Mouse (Mus musculus): Measurements from ENCODE around the gene Muc3a.

The Muc3a gene

DNA sequence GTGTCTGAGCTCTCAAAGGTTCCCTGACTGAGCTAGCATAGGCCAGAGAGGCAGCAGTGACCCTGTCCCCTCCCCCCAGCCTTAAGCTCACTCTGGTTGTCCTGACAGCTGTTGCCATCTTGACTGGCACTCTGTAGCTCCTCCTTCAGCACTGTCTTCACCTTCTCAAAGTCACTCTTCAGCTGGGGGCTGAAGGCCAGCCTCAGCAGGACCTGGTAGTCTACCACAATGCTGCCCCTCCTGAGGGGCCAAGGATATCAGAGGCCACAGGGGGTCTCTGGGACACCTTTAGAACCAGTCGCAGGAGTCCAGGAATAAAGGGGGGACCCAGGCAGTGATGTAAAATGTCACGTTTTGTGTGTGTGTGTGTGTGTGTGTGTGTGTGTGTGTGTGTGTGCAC, at the start of gene Muc3a:
Gene Muc3a (minus strand): TSS at position 101 of the 400 bp plus-strand sequence.
- no peak for ATAC-seq (ENCODE audit: insufficient number of reproducible peaks, low FRiP score, low TSS enrichment)

- no peak for ATAC-seq (ENCODE audit: insufficient number of reproducible peaks, low FRiP score, low TSS enrichment)
Observed at GRCm38 (mm10) chr5:137211114-137211829, 917 bp downstream of the Muc3a start.

DNA sequence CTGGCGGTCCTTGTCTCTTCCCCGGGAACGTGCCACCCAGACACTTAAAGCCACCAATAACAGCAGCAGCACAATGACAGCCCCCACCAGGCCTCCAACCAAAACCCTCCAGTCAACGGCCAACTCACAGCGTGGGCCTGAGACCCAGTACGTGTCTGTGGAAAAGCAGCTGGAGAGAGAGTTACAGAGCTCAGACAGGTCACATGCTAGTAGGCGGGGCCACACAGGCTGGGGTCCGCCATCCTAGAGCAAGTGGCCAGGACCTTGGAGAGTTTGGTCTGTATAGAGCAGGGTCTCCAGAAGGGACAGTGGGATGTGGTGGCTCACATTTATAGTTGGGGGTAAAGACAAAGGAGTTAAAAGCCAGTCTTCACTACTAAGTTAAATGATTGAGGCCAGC, 1.5 kb downstream of the Muc3a start:
- ATAC-seq (ENCODE audit: insufficient number of reproducible peaks, low FRiP score, low TSS enrichment) = no peak

- no peak for ATAC-seq (ENCODE audit: insufficient number of reproducible peaks, low FRiP score, low TSS enrichment)
Observed at GRCm38 (mm10) chr5:137205301-137205700, 6.9 kb downstream of the Muc3a start.

DNA sequence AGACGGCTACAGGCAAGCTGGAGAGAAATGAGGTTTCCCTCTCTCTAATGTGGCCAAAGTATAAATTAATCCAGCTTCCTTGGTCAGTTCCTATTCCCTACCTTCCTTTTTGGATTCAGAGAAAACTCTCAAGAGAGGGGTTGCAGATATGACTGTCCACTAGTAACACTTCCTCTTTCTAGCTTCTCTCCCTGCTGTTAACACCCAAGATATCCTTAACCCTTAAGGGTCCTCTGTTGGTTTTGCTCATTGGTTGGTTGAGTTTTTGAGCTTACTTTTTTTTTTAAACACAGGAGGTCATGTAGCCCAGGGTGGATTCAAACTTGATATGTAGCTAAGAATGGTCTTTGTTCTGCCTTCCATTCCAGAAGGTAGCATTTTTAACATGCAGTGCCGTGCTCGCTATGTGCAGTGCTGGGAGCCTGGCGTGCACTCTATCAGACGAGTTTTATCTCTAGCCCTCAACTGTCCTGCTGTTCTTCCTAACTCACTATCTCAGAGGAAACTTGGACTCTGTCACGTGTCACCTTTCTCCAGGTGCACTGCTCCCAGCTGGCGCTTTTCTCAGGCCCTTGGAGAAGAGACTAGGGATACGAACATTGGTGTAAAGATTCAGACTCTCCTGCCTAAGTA, 17.6 kb downstream of the Muc3a start:
- ATAC-seq (ENCODE audit: insufficient number of reproducible peaks, low FRiP score, low TSS enrichment) = no peak

DNA sequence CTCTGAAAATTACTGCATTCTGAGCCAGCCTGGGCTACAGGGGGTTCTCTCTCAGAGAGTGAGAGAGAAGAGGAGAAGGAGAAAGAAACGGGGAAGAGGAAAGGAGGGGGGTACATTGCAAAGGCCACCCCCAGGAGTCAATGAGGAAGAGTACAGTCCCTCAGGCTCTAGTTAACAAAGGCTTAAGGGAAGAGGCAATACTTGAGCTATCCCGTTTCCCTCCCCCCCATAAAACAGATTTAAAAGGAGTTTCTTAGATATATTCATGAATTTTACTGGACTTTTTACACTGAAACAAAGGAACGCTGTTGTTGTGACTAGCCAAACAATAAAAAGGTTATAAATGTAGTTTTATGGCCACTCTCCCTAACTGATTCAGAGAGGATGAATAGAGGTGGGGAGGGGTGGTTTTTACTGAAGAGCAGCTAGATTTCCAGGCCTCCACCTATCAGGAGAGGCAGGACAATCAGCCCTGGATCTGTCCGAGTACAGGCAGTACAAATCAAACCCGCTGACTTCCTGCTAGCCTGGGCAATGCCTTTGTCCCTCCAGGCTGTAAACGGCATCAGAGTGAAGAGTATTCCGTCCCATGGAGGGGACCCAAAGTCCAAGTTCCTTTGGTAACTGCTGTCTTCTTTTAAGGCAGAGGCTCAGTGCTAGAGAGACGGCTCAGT, 18.8 kb downstream of the Muc3a start:
- no peak for ATAC-seq (ENCODE audit: insufficient number of reproducible peaks, low FRiP score, low TSS enrichment)

DNA sequence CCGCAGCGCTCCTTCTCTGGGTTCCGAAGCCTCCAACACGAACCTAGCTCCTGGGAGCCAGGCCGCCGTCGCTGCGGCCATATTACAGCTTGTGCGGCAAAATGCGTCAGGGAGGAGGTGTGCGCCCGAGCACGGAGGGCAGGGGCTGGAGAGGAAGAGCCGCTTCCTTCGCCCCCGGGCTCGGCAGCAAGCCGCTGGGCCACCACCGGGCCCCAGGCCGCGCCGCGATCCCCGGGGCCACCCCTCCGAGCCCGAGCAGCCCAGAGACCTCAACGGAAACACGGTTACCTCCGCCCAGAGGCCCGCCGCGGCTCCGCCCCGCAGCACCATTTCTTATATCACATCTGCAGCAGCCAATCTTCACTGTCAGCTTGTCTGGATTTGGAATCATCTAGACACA, 22.9 kb downstream of the Muc3a start:
- ATAC-seq (ENCODE audit: insufficient number of reproducible peaks, low FRiP score, low TSS enrichment) = no peak

GRCm38 (mm10) chr5:137185362-137185761, 26.8 kb downstream of the Muc3a start:
- no peak for ATAC-seq (ENCODE audit: insufficient number of reproducible peaks, low FRiP score, low TSS enrichment)

DNA sequence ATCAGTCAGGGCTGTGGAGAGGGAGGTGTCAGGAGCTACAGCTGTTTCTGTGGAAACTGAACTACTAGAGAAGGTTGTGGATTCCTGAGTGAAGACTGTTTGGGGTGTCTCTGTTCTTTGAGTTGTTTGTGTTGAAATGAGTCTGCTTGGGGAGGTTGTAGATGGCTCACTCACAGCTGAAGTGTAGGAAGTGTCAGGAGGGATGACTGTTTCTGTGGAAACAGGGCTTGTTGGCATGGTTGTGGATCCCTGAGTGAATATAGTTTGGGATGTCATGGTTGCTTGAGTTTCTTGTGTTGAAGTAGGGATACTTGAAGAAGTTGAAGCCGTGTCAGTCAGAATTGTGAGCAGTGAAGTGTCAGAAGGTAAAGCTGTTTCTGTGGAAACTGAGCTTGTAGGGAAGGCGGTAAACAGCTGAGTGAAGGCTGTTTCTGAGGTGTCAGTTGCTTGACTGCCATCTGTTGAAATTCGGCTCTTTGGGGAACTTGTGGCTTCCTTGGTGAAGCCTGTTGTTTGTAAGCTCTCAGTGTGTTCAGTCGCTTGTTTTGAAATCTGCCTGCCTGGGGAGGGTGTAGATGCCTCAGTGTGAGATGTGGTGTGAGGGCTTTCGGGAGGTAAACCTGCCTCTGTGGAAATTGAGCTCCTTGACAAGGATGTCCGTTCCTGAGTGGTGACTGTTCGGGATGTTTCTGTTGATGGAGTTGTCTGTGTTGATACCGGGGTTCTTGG, 32.4 kb downstream of the Muc3a start:
- no peak for ATAC-seq (ENCODE audit: insufficient number of reproducible peaks, low FRiP score, low TSS enrichment)

DNA sequence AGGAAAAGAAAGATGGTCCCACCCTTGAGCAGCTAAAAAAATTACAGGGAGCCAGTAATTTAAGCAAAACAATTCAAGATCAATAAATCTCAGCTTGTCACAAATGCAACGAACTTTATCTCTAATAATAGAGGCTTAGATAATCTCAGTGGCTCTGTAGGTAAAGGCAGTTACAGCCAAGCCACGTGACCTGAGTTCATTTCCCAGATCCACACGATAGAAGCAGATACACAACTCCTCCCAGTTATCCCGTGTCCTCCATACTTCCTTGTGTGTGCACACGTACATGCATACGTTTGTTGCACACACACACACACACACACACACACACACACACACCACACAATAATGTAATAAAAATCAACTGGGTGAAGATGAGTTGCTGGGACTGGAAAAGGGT, 38.2 kb downstream of the Muc3a start:
- ATAC-seq (ENCODE audit: insufficient number of reproducible peaks, low FRiP score, low TSS enrichment) = no peak

DNA sequence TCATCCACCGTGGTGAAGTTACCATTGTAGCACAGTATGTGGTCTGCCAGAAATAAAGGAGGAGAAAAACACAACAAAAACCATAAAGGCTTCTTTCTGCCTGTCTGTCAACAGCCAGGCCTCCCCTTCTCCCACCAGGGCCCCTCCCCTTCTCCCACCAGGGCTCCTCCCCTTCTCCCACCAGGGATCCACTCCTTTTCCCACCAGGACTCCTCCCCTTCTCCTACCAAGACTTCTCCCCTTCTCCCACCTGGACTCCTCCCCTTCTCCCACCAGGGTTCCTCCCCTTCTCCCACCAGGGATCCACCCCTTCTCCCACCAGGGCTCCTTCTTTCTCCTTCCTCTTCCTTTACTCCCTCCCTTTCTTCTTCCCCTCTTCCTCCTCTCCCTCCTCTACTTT, 39.6 kb downstream of the Muc3a start:
- no peak for ATAC-seq (ENCODE audit: insufficient number of reproducible peaks, low FRiP score, low TSS enrichment)

DNA sequence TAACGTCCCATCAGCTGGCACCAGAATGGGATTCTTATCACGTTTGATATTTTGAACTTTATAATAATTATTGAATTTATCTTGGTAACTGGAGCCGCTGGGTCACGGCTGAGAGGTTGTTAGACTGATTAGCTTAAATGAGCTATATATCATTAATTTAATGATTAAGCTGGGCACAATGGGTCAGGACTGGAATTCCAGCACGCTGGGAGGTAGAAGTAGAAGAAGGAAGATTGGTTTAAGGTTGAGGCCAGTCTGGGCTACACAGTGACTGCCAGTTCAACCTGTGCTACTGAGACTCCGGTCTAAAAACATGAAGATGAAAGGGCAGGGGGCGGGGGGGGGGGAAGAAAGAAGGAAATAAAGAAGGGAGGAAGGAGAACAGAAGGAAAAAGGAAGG, 40.7 kb downstream of the Muc3a start:
- no peak for ATAC-seq (ENCODE audit: insufficient number of reproducible peaks, low FRiP score, low TSS enrichment)

- no peak for ATAC-seq (ENCODE audit: insufficient number of reproducible peaks, low FRiP score, low TSS enrichment)
Observed at GRCm38 (mm10) chr5:137170836-137171380, 41.3 kb downstream of the Muc3a start.

DNA sequence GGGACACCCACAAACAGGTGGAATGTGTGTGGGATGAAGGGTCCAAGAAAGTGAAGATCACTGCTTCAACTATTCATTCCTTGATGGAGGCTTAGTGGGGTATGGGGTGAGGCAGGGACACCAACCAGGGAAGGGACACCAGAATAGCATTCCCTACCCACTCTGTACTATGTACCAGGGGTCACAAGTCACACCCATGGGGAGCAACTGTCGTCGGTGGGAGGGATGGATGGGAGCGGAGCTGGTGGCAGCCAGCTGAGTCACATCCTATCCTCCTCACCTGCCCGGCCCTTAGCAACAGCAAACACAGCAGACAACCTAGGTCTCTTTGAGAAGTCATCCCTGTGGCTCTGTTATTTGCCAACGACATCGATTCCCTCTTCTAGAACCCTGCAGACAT, 44.6 kb downstream of the Muc3a start:
- no peak for ATAC-seq (ENCODE audit: insufficient number of reproducible peaks, low FRiP score, low TSS enrichment)

GRCm38 (mm10) chr5:137166012-137166411, 46.2 kb downstream of the Muc3a start:
- no peak for ATAC-seq (ENCODE audit: insufficient number of reproducible peaks, low FRiP score, low TSS enrichment)

DNA sequence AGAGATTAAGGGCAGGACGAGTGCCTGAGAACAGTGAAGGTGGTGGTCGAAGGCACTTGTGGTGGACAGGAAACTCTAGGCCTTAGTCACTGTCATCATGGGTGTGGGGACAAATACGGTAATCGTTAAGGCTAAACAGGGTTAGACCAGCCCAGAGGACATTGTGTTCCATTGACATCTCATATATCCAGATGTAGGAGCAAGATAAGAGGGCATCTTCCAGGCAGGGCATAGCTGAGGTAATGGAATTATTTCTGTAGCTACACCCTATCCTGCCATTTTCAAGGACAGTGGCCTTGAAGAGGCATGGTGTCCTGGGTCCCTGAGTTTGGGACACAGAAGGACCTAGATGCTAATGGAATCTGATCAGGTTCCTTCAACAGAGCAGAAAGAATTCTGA, 50.3 kb downstream of the Muc3a start:
- no peak for ATAC-seq (ENCODE audit: insufficient number of reproducible peaks, low FRiP score, low TSS enrichment)

DNA sequence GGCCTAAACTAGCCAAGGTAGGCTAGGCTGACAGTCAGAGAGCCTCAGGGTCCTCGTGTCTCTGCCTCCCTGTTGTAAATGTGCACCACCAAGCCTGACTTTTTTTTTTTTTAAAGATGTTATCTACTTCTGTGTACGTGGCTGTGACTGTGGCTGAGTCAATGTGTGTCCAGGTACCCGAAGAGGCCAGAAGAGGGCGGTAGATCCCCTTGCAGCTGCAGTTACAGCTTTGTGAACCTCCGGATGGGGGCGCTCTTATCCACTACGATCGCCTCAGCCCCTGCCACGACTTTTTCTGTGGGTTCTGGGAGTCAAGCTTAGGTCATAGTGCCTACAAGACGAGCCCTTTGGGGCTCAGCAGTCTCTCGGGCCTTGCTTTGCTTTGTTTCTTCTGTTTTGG, 52.7 kb downstream of the Muc3a start:
- no peak for ATAC-seq (ENCODE audit: insufficient number of reproducible peaks, low FRiP score, low TSS enrichment)
